ENCODE assay signal across 15 mouse cellular contexts in genomic region chr6:12693689-12694088, GRCm38 (mm10). TPM values are rescaled to one million over a fixed set of nuclear protein-coding genes. Genes with fewer than 3 reads are reported as not detected.
"Had no signal": no experiment of that assay in that cellular context is flagged by ENCODE, and none has a peak within 500 bp of the region (broad histone marks: within the 10 kb centered on the region; RNA-seq: fewer than 3 reads in every experiment).

No protein-coding gene starts in this region.

- H3K4me3 ChIP-seq: limb, embryonic 13.5 days; midbrain, embryonic 10.5 days had no signal

- DNase-seq: kidney, adult 11 months; kidney, adult 9 months; kidney, postnatal 36 days; left cerebral cortex, postnatal 4 days; lung, adult 2 months; lung, postnatal 36 days; right cerebral cortex, adult 18-20 months; right cerebral cortex, postnatal 25 days; thymus, postnatal 36 days had no signal

- H3K27ac ChIP-seq: kidney, postnatal 0 days; limb, embryonic 13.5 days; liver, embryonic 14.5 days; midbrain, embryonic 10.5 days had no signal

- H3K9me3 ChIP-seq: limb, embryonic 13.5 days; midbrain, embryonic 10.5 days had no signal

- H3K4me1 ChIP-seq: limb, embryonic 13.5 days; midbrain, embryonic 10.5 days had no signal

- ATAC-seq: lung, postnatal 0 days had no signal

- H3K27me3 ChIP-seq: limb, embryonic 13.5 days had no signal

- H3K9ac ChIP-seq: limb, embryonic 13.5 days; liver, embryonic 14.5 days had no signal

- H3K36me3 ChIP-seq: limb, embryonic 13.5 days; midbrain, embryonic 10.5 days had no signal

- H3K4me2 ChIP-seq: limb, embryonic 13.5 days had no signal

RNA-seq across cellular contexts. Expression of gene Thsd7a, which starts 55.5 kb away (rescaled TPM):
- total RNA-seq: megakaryocyte progenitor cell, adult 5-6 weeks had no signal
